Mouse (Mus musculus): Measurements from ENCODE around the gene Ppp2r5e. TPM values are rescaled to one million over a fixed set of nuclear protein-coding genes. Genes with fewer than 3 reads are reported as not detected.

Gene Ppp2r5e
- polyA plus RNA-seq, 1 experiment from 2014 or later: 19.6 TPM

- Histone ChIP-seq H3K27ac (replicated peaks) (no peak overlapping the region), H3K27me3 (no peaks in the 10 kb centered on the region), H3K9ac (no peak overlapping the region), H3K4me1 (replicated peaks) (peaks cover 21% of the 10 kb centered on the region), H3K4me2 (no peak overlapping the region), H3K36me3 (no peaks in the 10 kb centered on the region), H3K4me3 (no peak overlapping the region), H3K9me3 (no peaks in the 10 kb centered on the region)
- WGBS: 80% methylated on average over 5 of the region's 5 CpGs
- ATAC-seq (ENCODE audit: low read depth): no peak
Observed at GRCm38 (mm10) chr12:75546241-75546640, 49.8 kb downstream of the Ppp2r5e start.

GRCm38 (mm10) chr12:75545431-75545925 is 50.6 kb downstream of the Ppp2r5e start:
- Histone ChIP-seq H3K27me3 (no peaks in the 10 kb centered on the region), H3K9me3 (no peaks in the 10 kb centered on the region), H3K4me1 (replicated peaks) (peaks cover 26% of the 10 kb centered on the region), H3K4me2 (no peak overlapping the region), H3K36me3 (no peaks in the 10 kb centered on the region), H3K4me3 (no peak overlapping the region), H3K27ac (replicated peaks) (no peak overlapping the region), H3K9ac (no peak overlapping the region)
- no peak for ATAC-seq (ENCODE audit: low read depth)
- 95% methylated on average over 4 of the region's 4 CpGs for WGBS

- H3K4me3 ChIP-seq: no peak overlapping the region
- no peaks in the 10 kb centered on the region for H3K9me3 ChIP-seq
- WGBS: 74% methylated on average over 2 of the region's 2 CpGs
- no peaks in the 10 kb centered on the region for H3K36me3 ChIP-seq
- no peak for ATAC-seq (ENCODE audit: low read depth)
- H3K4me1 ChIP-seq (replicated peaks): peaks cover 31% of the 10 kb centered on the region
- no peak overlapping the region for H3K9ac ChIP-seq
- no peak overlapping the region for H3K27ac ChIP-seq (replicated peaks)
- no peaks in the 10 kb centered on the region for H3K27me3 ChIP-seq
- H3K4me2 ChIP-seq: no peak overlapping the region
Observed at GRCm38 (mm10) chr12:75544666-75545065, 51.4 kb downstream of the Ppp2r5e start.

GRCm38 (mm10) chr12:75544259-75544658 is 51.8 kb downstream of the Ppp2r5e start:
- H3K9ac ChIP-seq: no peak overlapping the region
- H3K9me3 ChIP-seq: no peaks in the 10 kb centered on the region
- H3K27me3 ChIP-seq: no peaks in the 10 kb centered on the region
- no peak overlapping the region for H3K4me3 ChIP-seq
- ATAC-seq (ENCODE audit: low read depth): no peak
- WGBS: 91% methylated on average over 2 of the region's 2 CpGs
- no peaks in the 10 kb centered on the region for H3K36me3 ChIP-seq
- no peak overlapping the region for H3K27ac ChIP-seq (replicated peaks)
- no peak overlapping the region for H3K4me2 ChIP-seq
- peaks cover 31% of the 10 kb centered on the region for H3K4me1 ChIP-seq (replicated peaks)

- WGBS: 63% methylated on average over 3 of the region's 3 CpGs
- H3K4me3 ChIP-seq: no peak overlapping the region
- ATAC-seq (ENCODE audit: low read depth): no peak
- no peak overlapping the region for H3K27ac ChIP-seq (replicated peaks)
- H3K4me2 ChIP-seq: no peak overlapping the region
- H3K27me3 ChIP-seq: no peaks in the 10 kb centered on the region
- no peak overlapping the region for H3K9ac ChIP-seq
- H3K4me1 ChIP-seq (replicated peaks): peaks cover 31% of the 10 kb centered on the region
- no peaks in the 10 kb centered on the region for H3K36me3 ChIP-seq
- no peaks in the 10 kb centered on the region for H3K9me3 ChIP-seq
Observed at GRCm38 (mm10) chr12:75543346-75543745, 52.7 kb downstream of the Ppp2r5e start.

GRCm38 (mm10) chr12:75540621-75541171 is 55.3 kb downstream of the Ppp2r5e start:
- H3K4me3 ChIP-seq: no peak overlapping the region
- peak overlapping the region; percentile 23; the same call in 1 of the 2 replicates for H3K27ac ChIP-seq (replicated peaks)
- 77% methylated on average over 5 of the region's 5 CpGs for WGBS
- no peak for ATAC-seq (ENCODE audit: low read depth)
- H3K9ac ChIP-seq: no peak overlapping the region
- H3K36me3 ChIP-seq: no peaks in the 10 kb centered on the region
- no peaks in the 10 kb centered on the region for H3K27me3 ChIP-seq
- peaks cover 48% of the 10 kb centered on the region for H3K4me1 ChIP-seq (replicated peaks)
- H3K9me3 ChIP-seq: no peaks in the 10 kb centered on the region
- H3K4me2 ChIP-seq: no peak overlapping the region

GRCm38 (mm10) chr12:75539228-75539627 is 56.8 kb downstream of the Ppp2r5e start:
- no peak overlapping the region for H3K4me3 ChIP-seq
- H3K9me3 ChIP-seq: no peaks in the 10 kb centered on the region
- no peak overlapping the region for H3K27ac ChIP-seq (replicated peaks)
- no peak overlapping the region for H3K4me2 ChIP-seq
- no peak overlapping the region for H3K9ac ChIP-seq
- no peaks in the 10 kb centered on the region for H3K27me3 ChIP-seq
- peaks cover 45% of the 10 kb centered on the region for H3K4me1 ChIP-seq (replicated peaks)
- no peaks in the 10 kb centered on the region for H3K36me3 ChIP-seq
- ATAC-seq (ENCODE audit: low read depth): no peak
- WGBS: 80% methylated on average over 3 of the region's 3 CpGs

GRCm38 (mm10) chr12:75537673-75538423 is 58.2 kb downstream of the Ppp2r5e start:
- Histone ChIP-seq H3K4me2 (no peak overlapping the region), H3K4me1 (replicated peaks) (peaks cover 38% of the 10 kb centered on the region), H3K4me3 (no peak overlapping the region), H3K27me3 (no peaks in the 10 kb centered on the region), H3K9ac (no peak overlapping the region), H3K36me3 (no peaks in the 10 kb centered on the region), H3K9me3 (no peaks in the 10 kb centered on the region), H3K27ac (replicated peaks) (no peak overlapping the region)
- WGBS: 72% methylated on average over 6 of the region's 6 CpGs
- ATAC-seq (ENCODE audit: low read depth): no peak

GRCm38 (mm10) chr12:75537019-75537672 is 58.9 kb downstream of the Ppp2r5e start:
- 45% methylated on average over 7 of the region's 7 CpGs for WGBS
- H3K4me1 ChIP-seq (replicated peaks): peaks cover 41% of the 10 kb centered on the region
- no peak overlapping the region for H3K4me2 ChIP-seq
- H3K9ac ChIP-seq: no peak overlapping the region
- H3K9me3 ChIP-seq: no peaks in the 10 kb centered on the region
- H3K27ac ChIP-seq (replicated peaks): peak overlapping the region; percentile 23; the same call in 1 of the 2 replicates
- H3K36me3 ChIP-seq: no peaks in the 10 kb centered on the region
- no peak for ATAC-seq (ENCODE audit: low read depth)
- H3K4me3 ChIP-seq: no peak overlapping the region
- no peaks in the 10 kb centered on the region for H3K27me3 ChIP-seq

- no peaks in the 10 kb centered on the region for H3K9me3 ChIP-seq
- H3K4me2 ChIP-seq: no peak overlapping the region
- H3K27me3 ChIP-seq: no peaks in the 10 kb centered on the region
- no peak overlapping the region for H3K27ac ChIP-seq (replicated peaks)
- peaks cover 45% of the 10 kb centered on the region for H3K4me1 ChIP-seq (replicated peaks)
- WGBS: 74% methylated on average over 7 of the region's 7 CpGs
- no peak overlapping the region for H3K9ac ChIP-seq
- ATAC-seq (ENCODE audit: low read depth): no peak
- H3K4me3 ChIP-seq: no peak overlapping the region
- H3K36me3 ChIP-seq: no peaks in the 10 kb centered on the region
Observed at GRCm38 (mm10) chr12:75536566-75536965, 59.5 kb downstream of the Ppp2r5e start.

GRCm38 (mm10) chr12:75533145-75533544 is 62.9 kb downstream of the Ppp2r5e start:
- no peaks in the 10 kb centered on the region for H3K36me3 ChIP-seq
- H3K27ac ChIP-seq (replicated peaks): no peak overlapping the region
- no peak overlapping the region for H3K9ac ChIP-seq
- no peak overlapping the region for H3K4me2 ChIP-seq
- H3K4me3 ChIP-seq: no peak overlapping the region
- no peak for ATAC-seq (ENCODE audit: low read depth)
- H3K4me1 ChIP-seq (replicated peaks): peaks cover 52% of the 10 kb centered on the region
- H3K9me3 ChIP-seq: no peaks in the 10 kb centered on the region
- no peaks in the 10 kb centered on the region for H3K27me3 ChIP-seq

- H3K9ac ChIP-seq: no peak overlapping the region
- H3K4me2 ChIP-seq: no peak overlapping the region
- peaks cover 40% of the 10 kb centered on the region for H3K4me1 ChIP-seq (replicated peaks)
- H3K9me3 ChIP-seq: no peaks in the 10 kb centered on the region
- ATAC-seq (ENCODE audit: low read depth): no peak
- H3K4me3 ChIP-seq: no peak overlapping the region
- no peaks in the 10 kb centered on the region for H3K27me3 ChIP-seq
- no peaks in the 10 kb centered on the region for H3K36me3 ChIP-seq
- H3K27ac ChIP-seq (replicated peaks): no peak overlapping the region
- 73% methylated on average over 2 of the region's 2 CpGs for WGBS
Observed at GRCm38 (mm10) chr12:75531895-75532294, 64.2 kb downstream of the Ppp2r5e start.
